Mouse (Mus musculus) liver, embryonic 11.5 days (tissue): ENCODE measurements around the gene Tsc22d4. TPM values are rescaled to one million over a fixed set of nuclear protein-coding genes. Genes with fewer than 3 reads are reported as not detected.
A peak's percentile ranks its signal among the peaks of the same experiment; 100 is the strongest.

ENCODE experiments used
- ATAC-seq: fragments of 200-750 bp; cut with Nextera tagmentation; replicated peaks from 2 replicates; pipeline ENCODE4 v1.8.0; 2017; ENCODE audit warnings: moderate number of reproducible peaks, mild to moderate bottlenecking, moderate TSS enrichment, moderate library complexity; ENCODE audit not compliant: low FRiP score
- DNase-seq: peaks from one replicate; pipeline ENCODE4 v3.0.0-alpha.2; 2017; ENCODE audit warnings: low spot score
- H3K27ac ChIP-seq: fragments of 300-500 bp; sonication (generic); 2 replicates; pipeline ENCODE4 v1.5.1; 2014; ENCODE audit warnings: mild to moderate bottlenecking, low read depth, low read length, control low read depth
- H3K27me3 ChIP-seq: fragments of 300-500 bp; sonication (generic); replicated peaks from 2 replicates; pipeline ENCODE4 v1.6.1; 2014; ENCODE audit warnings: low read length, mixed read lengths; ENCODE audit not compliant: control insufficient read depth, insufficient read depth
- H3K36me3 ChIP-seq: fragments of 300-500 bp; sonication (generic); 2 replicates; pipeline ENCODE4 v1.6.1; 2014; ENCODE audit warnings: mild to moderate bottlenecking, low read length, moderate library complexity, mixed read lengths; ENCODE audit not compliant: control insufficient read depth, insufficient read depth
- H3K4me1 ChIP-seq: fragments of 300-500 bp; sonication (generic); replicated peaks from 2 replicates; pipeline ENCODE4 v1.6.1; 2014; ENCODE audit warnings: low read length, mixed read lengths; ENCODE audit not compliant: control insufficient read depth, insufficient read depth
- H3K4me2 ChIP-seq: fragments of 300-500 bp; sonication (generic); 2 replicates; pipeline ENCODE4 v1.6.1; 2014; ENCODE audit warnings: mild to moderate bottlenecking, control low read depth, moderate library complexity
- H3K4me3 ChIP-seq: fragments of 300-500 bp; sonication (generic); 2 replicates; pipeline ENCODE4 v1.5.1; 2014; ENCODE audit warnings: low read depth, low read length, control low read depth
- H3K9ac ChIP-seq: fragments of 300-500 bp; sonication (generic); 2 replicates; pipeline ENCODE4 v1.6.1; 2014; ENCODE audit warnings: low read depth, low read length, control low read depth
- H3K9me3 ChIP-seq: fragments of 300-500 bp; sonication (generic); 2 replicates; pipeline ENCODE4 v1.6.1; 2016; ENCODE audit warnings: low read length, inconsistent platforms, mixed read lengths; ENCODE audit not compliant: control insufficient read depth
- WGBS: fragments of 180-500 bp; shearing (Covaris S2); extraction: QIAGEN DNeasy Blood & Tissue Kit; methylation state at CpG from one replicate; pipeline ENCODE4 v1.1.7; 2014; 5-methylcytosine and 5-hydroxymethylcytosine counted together
- polyA plus RNA-seq: library from polyadenylated mRNA; unstranded; fragments of >200 nt; fragmentation: Nextera tagmentation; extraction: Ambion mirVana; gene quantifications from 2 replicates; pipeline ENCODE4 v1.2.1, GENCODE M21; 2014

Tsc22d4 gene
- polyA plus RNA-seq, 1 experiment from 2014 or later: 134 TPM

DNA sequence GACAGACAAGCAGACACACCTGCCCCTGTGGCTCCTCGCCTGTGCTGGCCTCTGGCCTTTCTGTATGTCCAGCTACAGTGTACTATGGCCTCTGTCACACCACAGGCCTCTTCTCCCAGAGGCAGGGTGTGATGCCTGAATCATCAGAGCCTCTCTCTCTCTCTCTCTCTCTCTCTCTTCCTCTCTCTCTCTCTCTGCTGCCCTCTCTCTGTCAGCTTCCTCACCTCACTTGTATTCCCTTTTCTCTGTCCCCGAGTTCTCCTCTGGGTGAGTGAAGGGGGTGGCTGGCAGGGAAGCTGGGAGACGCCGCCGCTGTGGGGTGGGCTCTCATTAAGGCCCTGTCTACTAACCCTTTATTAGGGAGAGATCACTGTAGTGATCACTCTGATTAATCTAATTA, 7.0 kb upstream of the Tsc22d4 start:
- H3K9me3 ChIP-seq: no peaks in the 10 kb centered on the region
- H3K27ac ChIP-seq: no peak overlapping the region
- DNase-seq (no peak), ATAC-seq (no peak)
- H3K4me1 ChIP-seq: peaks cover 17% of the 10 kb centered on the region
- no peaks in the 10 kb centered on the region; the same call in 1 of the 2 replicates for H3K27me3 ChIP-seq
- no peak overlapping the region for H3K9ac ChIP-seq
- no peak overlapping the region for H3K4me3 ChIP-seq
- 0 out of 2 replicates have a peak, but pooled peaks cover 2% of the 10 kb centered on the region for H3K36me3 ChIP-seq
- H3K4me2 ChIP-seq: no peak overlapping the region
- WGBS: 54% methylated on average over 5 of the region's 5 CpGs

DNA sequence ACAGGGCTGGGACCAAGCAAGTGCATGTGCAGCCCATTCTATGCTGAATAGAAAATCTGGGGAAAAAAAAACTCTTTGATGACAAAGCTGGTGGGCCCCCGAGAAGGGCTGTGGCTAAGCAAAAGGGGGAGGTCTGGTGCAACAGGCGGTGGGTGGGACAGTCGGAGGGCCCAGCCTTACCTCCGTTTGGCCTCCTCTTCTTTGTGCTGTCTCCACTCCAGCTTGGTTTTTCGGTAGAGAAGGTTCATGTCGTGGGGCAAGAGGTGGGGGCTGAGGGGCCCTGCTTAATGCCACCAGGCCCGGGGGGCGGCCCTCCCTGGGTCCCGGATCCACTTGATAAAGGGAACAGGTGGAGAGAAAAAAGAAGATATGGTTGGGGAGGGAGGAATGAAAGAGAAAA, 6.1 kb upstream of the Tsc22d4 start:
- Histone ChIP-seq H3K4me3 (no peak overlapping the region), H3K4me1 (peaks cover 17% of the 10 kb centered on the region), H3K4me2 (no peak overlapping the region; the same call in 1 of the 2 replicates), H3K9me3 (no peaks in the 10 kb centered on the region), H3K27ac (no peak overlapping the region), H3K27me3 (no peaks in the 10 kb centered on the region), H3K9ac (no peak overlapping the region), H3K36me3 (0 out of 2 replicates have a peak, but pooled peaks cover 2% of the 10 kb centered on the region)
- 62% methylated on average over 9 of the region's 9 CpGs for WGBS
- DNase-seq (no peak), ATAC-seq (no peak)

DNA sequence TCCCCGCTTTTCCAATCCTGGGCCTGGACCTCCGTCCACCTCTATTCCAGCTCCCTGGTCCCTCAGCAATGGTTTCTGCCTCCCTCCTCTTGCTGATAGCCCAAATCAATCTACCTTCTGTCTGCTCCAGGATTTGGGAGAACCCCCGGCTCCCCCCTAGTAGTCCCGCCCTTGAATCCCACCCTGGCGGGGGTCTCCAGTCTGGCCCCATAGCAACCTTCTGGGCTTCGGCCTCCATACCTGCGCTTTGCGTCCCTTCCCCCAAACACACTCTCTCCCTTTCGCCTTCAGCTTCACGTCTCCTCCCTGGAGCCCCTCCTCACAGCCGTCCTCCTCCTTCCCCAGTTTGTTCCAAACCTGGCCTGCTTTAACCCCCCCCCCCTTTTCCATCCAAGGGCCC, 5.0 kb upstream of the Tsc22d4 start:
- peak; percentile 48 for DNase-seq

DNA sequence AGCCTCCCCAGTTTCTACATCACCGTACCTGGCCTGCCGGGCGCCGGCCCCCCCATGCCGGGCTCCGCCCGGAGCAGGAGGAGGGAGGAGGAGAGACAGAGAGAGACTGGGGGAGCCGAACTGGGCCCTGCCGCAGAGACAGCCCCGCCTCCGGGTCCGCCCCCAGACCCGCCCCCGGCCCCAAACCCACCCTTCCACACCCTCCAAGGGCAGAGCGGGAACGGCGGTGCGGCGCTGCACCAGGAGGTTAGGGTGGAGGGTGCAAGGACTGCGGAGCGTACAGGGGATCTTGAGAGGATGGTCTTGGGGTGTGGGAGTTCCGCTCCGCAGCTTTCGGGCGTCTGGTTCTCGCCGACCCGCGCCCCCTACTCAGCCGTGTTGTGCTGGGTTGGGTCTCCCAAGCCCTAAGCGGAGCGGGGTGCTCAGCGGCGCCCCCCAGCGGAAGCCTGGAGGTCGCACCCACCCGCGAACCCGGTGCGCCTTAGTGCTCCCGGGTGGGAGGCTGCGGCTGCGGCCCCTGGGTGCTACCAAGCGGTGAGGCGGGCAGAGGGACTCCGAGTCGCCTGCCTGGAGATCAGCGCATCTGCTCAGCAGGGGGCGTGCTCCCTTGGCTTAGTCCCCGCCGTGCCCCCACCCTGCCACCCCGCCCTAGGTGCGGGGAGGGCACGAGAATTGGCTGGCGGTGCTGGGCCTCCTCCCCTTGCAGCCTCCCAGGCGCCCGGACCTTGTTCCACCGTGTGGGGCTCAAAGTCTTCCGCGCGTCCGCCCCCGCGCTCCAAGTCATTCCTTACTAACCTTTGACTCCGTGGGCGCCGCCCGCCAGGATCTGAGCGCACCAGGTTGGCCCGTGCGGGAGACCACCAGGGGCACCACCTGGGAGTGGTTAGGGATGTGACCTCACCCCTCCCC, 4.3 kb upstream of the Tsc22d4 start, which contains the start of gene Nyap1:
Gene Nyap1 (minus strand): TSS at position 585 of the 909 bp plus-strand sequence.
- peak; percentile 80 for ATAC-seq
- H3K27me3 ChIP-seq: no peaks in the 10 kb centered on the region
- under 1% methylated on average over 68 of the region's 71 CpGs for WGBS

More for the DNA sequence above, 5.0 kb upstream of the Tsc22d4 start:
- Histone ChIP-seq H3K4me2 (peak overlapping the region; percentile 97), H3K9ac (peak overlapping the region; percentile 80), H3K9me3 (no peaks in the 10 kb centered on the region), H3K27ac (no peak overlapping the region), H3K27me3 (no peaks in the 10 kb centered on the region), H3K36me3 (no peaks in the 10 kb centered on the region), H3K4me1 (peaks cover 24% of the 10 kb centered on the region), H3K4me3 (peak overlapping the region; percentile 71)
- WGBS: 29% methylated on average over 11 of the region's 11 CpGs
- ATAC-seq: no peak

DNA sequence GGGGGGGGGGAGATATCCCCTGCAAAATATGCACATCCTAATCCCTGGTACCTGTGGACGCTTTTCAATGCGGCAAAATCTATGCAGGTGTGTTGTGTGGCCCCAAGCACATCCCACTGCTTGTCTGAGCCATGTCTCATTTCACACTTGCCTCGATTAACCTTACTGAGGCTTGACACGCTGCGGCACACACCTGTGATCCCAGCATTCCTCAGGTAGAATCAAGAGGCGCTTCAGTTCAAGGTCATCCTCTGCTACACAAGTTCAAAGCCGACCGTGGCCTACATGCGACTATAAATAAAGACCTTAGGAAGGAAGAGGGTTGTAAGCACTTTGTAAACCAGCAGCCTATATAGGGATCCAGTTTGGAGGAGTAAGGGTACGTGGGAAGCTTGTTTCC, 3.5 kb upstream of the Tsc22d4 start:
- H3K27ac ChIP-seq: 0 out of 2 replicates have a peak overlapping the region, but pooled peaks have one; percentile 29
- peaks cover 25% of the 10 kb centered on the region for H3K4me1 ChIP-seq
- H3K9ac ChIP-seq: peak overlapping the region; percentile 80; the same call in 1 of the 2 replicates
- DNase-seq: no peak
- no peaks in the 10 kb centered on the region for H3K27me3 ChIP-seq
- H3K9me3 ChIP-seq: no peaks in the 10 kb centered on the region
- H3K4me2 ChIP-seq: peak overlapping the region; percentile 97
- peak overlapping the region; percentile 71 for H3K4me3 ChIP-seq
- WGBS: 61% methylated on average over 10 of the region's 10 CpGs
- ATAC-seq: no peak
- H3K36me3 ChIP-seq: no peaks in the 10 kb centered on the region

More for the DNA sequence above, 4.3 kb upstream of the Tsc22d4 start, which contains the start of gene Nyap1:
- Histone ChIP-seq H3K4me3 (peak within 1 kb of the TSS; percentile 71), H3K36me3 (no peaks in the 10 kb centered on the region), H3K27ac (peak within 1 kb of the TSS; percentile 41), H3K4me1 (peaks cover 25% of the 10 kb centered on the region), H3K9me3 (no peaks in the 10 kb centered on the region), H3K9ac (peak within 1 kb of the TSS; percentile 80), H3K4me2 (peak within 1 kb of the TSS; percentile 97)
- DNase-seq: peak; percentile 89

DNA sequence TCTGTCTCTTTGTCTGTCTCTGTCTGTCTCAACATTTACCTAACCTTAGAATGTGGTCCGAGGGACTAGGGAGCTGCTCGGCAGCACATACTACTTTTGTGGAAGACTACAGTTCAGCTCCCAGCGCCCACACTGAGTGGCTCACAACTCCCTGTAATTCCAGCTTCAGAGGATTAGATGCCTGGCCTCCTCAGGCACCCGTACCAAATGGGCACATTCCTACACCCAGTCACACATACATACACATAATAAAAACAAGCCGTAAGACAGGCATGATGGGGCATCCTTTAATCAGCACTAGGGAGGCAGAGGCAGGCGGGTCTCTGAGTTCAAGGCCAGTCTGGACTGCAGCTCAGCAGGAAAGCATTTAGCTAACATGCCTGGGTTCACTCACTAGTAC, 2.7 kb upstream of the Tsc22d4 start:
- Histone ChIP-seq H3K4me3 (no peak overlapping the region), H3K4me2 (no peak overlapping the region), H3K4me1 (peaks cover 29% of the 10 kb centered on the region), H3K27ac (no peak overlapping the region), H3K36me3 (no peaks in the 10 kb centered on the region), H3K27me3 (no peaks in the 10 kb centered on the region), H3K9me3 (no peaks in the 10 kb centered on the region), H3K9ac (no peak overlapping the region)
- DNase-seq (no peak), ATAC-seq (no peak)
- WGBS: 87% methylated on average over 6 of the region's 6 CpGs

DNA sequence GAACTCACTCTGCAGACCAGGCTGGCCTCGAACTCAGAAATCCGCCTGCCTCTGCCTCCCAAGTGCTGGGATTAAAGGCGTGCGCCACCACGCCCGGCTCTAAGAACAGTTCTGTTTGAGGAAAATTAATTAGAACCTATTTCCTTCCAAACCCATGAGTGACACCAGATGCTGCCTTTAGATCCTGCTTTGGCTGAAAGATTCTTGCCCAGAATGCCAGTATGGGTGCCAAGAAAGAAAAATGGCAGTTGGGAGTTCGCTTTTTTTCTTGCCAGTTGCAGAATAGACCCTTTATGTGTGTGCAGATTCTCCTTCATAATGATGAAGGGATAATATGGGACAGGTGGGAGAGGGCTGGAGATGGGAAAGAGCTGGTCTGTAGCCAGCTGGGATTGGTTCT, 1.3 kb upstream of the Tsc22d4 start:
- no peak overlapping the region for H3K4me2 ChIP-seq
- 93% methylated on average over 6 of the region's 7 CpGs for WGBS
- no peaks in the 10 kb centered on the region for H3K27me3 ChIP-seq
- no peak overlapping the region for H3K4me3 ChIP-seq
- H3K9me3 ChIP-seq: no peaks in the 10 kb centered on the region
- H3K9ac ChIP-seq: no peak overlapping the region
- H3K4me1 ChIP-seq: peaks cover 42% of the 10 kb centered on the region
- ATAC-seq: no peak
- no peak overlapping the region for H3K27ac ChIP-seq
- no peaks in the 10 kb centered on the region; the same call in 1 of the 2 replicates for H3K36me3 ChIP-seq
- DNase-seq: no peak

DNA sequence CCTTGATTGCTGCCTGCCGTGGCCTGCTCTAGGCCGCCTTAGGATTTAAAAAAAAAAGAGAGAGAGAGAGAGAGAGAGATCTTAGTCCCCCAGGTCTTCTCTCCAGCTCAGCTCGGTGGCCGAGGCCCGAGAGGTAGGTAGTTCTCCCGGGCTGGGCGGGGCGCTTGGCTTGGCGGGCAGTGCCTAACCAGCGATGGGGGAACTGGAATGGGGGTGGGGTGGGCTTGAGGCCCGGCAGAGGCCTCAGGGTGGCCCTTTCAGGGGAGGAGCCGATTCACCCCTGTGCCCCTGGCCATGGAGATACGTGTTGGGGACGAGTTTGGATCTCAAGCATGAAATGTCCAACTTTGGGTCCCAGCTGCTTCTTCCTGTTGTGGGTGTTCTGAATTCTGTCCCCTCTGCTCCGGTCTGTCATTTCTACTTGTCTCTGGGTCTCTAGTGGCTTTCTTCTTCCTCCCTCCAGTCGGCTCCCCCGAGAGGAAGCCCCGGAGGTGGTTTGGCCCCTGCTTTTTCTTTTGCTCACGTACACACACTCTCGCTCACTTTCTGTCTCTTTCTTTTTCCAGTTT, 836 bp downstream of the Tsc22d4 start:
- H3K27ac ChIP-seq: peak overlapping the region; percentile 97
- H3K4me2 ChIP-seq: peak overlapping the region; percentile 100
- peak overlapping the region; percentile 92 for H3K4me3 ChIP-seq
- DNase-seq: peak; percentile 84
- under 1% methylated on average over 20 of the region's 20 CpGs for WGBS
- H3K9me3 ChIP-seq: no peaks in the 10 kb centered on the region
- H3K9ac ChIP-seq: peak overlapping the region; percentile 95
- H3K36me3 ChIP-seq: peaks cover 4% of the 10 kb centered on the region
- ATAC-seq: peak; percentile 70
- H3K27me3 ChIP-seq: no peaks in the 10 kb centered on the region
- peaks cover 36% of the 10 kb centered on the region for H3K4me1 ChIP-seq
